Mouse (Mus musculus): ENCODE results near the gene Gm20509. TPM values are rescaled to one million over a fixed set of nuclear protein-coding genes. Genes with fewer than 3 reads are reported as not detected.

The Gm20509 gene
- polyA plus RNA-seq, 1 experiment = not detected

DNA sequence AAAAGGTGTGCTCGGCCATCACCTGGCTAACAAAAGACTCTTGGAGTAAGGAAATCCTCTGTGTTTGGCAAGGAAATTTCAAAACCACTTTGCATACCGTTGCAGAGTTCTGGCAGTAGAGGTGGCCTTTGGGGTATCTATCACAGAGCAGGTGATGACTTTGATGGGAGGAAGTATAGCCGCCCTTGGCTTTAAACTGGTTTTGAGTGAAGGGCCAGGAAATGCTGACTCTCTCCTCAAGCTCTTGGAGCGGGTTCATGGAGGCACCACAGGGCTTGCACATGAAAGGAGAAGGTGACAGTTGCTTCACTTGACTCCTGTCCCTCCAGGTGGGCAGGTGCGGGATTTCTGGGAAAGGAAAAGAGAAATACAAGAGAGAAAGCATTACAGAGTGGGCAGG, 14.7 kb upstream of the Gm20509 start:
- no peak for TF ChIP-seq POLR2A (IDR thresholded peaks at IDR 0.05; ENCODE audit: borderline replicate concordance, control insufficient read depth, low read depth, low read length)
- no peak for TF ChIP-seq CTCF (IDR thresholded peaks at IDR 0.05; ENCODE audit: control insufficient read depth, insufficient read depth, low read length)
- peaks cover 16% of the 10 kb centered on the region for H3K4me1 ChIP-seq (ENCODE audit: control insufficient read depth, insufficient read depth, low read length)
- peak overlapping the region; percentile 87 for H3K27ac ChIP-seq (ENCODE audit: control insufficient read depth, insufficient read depth, low read depth, low read length, poor library complexity)
- H3K4me3 ChIP-seq (replicated peaks; ENCODE audit: control insufficient read depth, low read depth, low read length) = no peak overlapping the region
- 25% methylated on average over 5 of the region's 5 CpGs for WGBS

DNA sequence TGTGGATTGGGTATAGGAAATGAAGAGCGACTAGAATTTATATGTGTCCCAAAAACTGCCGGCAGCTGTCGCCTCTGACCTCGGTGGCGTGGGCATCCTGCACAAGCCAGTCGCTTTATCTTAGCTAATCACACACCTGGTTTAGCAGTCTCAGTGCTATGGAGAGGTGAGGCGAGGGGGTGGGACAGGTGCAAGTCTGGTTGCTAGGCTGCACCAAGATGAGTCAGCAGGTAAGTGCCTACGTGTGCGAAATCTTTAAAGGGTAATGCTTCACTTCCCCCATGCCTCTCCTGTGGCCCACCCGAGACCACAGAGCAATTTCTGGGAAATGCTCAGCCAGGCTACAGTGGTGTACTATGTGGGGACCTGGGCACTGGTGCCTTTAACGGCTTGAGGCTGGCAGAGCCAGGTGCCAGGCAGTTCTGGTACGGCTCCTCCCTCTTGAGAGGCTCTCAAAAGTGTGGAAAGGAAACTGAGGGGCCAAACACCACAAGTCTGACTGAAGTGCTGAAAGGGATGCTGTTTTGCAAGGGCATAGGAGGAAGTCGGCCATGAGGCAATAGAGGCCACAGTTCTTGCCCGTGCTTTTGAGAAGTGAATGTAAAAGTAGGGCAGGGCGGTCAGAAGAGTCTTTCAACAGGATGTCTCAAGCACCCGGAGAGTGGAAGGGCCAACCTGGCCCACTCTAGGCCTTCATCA, 12.9 kb upstream of the Gm20509 start:
- Histone ChIP-seq H3K4me1 (ENCODE audit: control insufficient read depth, insufficient read depth, low read length) (peaks cover 11% of the 10 kb centered on the region), H3K27ac (ENCODE audit: control insufficient read depth, insufficient read depth, low read depth, low read length, poor library complexity) (peak overlapping the region; percentile 92), H3K4me3 (replicated peaks; ENCODE audit: control insufficient read depth, low read depth, low read length) (no peak overlapping the region)
- peak; percentile 22; the same call in 1 of the 2 replicates for TF ChIP-seq POLR2A (IDR thresholded peaks at IDR 0.05; ENCODE audit: borderline replicate concordance, control insufficient read depth, low read depth, low read length)
- no peak for TF ChIP-seq CTCF (IDR thresholded peaks at IDR 0.05; ENCODE audit: control insufficient read depth, insufficient read depth, low read length)
- WGBS = 10% methylated on average over 16 of the region's 16 CpGs

GRCm38 (mm10) chr9:73090121-73090520, 12.1 kb upstream of the Gm20509 start:
- Histone ChIP-seq H3K27ac (ENCODE audit: control insufficient read depth, insufficient read depth, low read depth, low read length, poor library complexity) (peak overlapping the region; percentile 92), H3K4me3 (replicated peaks; ENCODE audit: control insufficient read depth, low read depth, low read length) (no peak overlapping the region), H3K4me1 (ENCODE audit: control insufficient read depth, insufficient read depth, low read length) (peaks cover 6% of the 10 kb centered on the region; the same call in 1 of the 2 replicates)
- TF ChIP-seq CTCF (IDR thresholded peaks at IDR 0.05; ENCODE audit: control insufficient read depth, insufficient read depth, low read length) (no peak), POLR2A (IDR thresholded peaks at IDR 0.05; ENCODE audit: borderline replicate concordance, control insufficient read depth, low read depth, low read length) (no peak)
- WGBS = 67% methylated on average over 10 of the region's 10 CpGs

GRCm38 (mm10) chr9:73091747-73092146, 10.5 kb upstream of the Gm20509 start:
- no peak for TF ChIP-seq POLR2A (IDR thresholded peaks at IDR 0.05; ENCODE audit: borderline replicate concordance, control insufficient read depth, low read depth, low read length)
- TF ChIP-seq CTCF (IDR thresholded peaks at IDR 0.05; ENCODE audit: control insufficient read depth, insufficient read depth, low read length) = peak; percentile 39
- H3K4me1 ChIP-seq (ENCODE audit: control insufficient read depth, insufficient read depth, low read length) = peaks cover 4% of the 10 kb centered on the region; the same call in 1 of the 2 replicates
- 0% methylated on average over 1 of the region's 1 CpGs for WGBS
- H3K4me3 ChIP-seq (replicated peaks; ENCODE audit: control insufficient read depth, low read depth, low read length) = no peak overlapping the region
- H3K27ac ChIP-seq (ENCODE audit: control insufficient read depth, insufficient read depth, low read depth, low read length, poor library complexity) = no peak overlapping the region

DNA sequence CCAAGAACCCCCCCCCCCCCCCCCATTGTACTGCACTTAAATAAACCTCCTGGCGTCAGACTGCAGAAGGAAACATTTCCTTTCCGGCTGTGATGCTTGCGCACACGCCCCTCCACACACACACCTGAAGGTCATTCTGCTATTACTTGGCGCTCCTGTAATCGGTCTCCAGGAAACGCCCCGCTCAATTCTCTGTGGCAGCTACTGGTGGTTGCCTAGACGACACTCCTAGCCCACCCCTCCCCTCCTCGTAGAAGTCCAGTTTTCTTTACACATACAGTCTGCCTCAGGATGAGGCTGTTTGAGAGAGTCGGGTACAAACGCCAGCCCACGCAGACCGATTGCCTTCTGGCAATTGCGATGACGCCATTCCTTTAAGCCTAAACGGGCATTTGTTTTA, 7.7 kb upstream of the Gm20509 start:
- WGBS = 88% methylated on average over 17 of the region's 17 CpGs
- no peak for TF ChIP-seq CTCF (IDR thresholded peaks at IDR 0.05; ENCODE audit: control insufficient read depth, insufficient read depth, low read length)
- no peak for TF ChIP-seq POLR2A (IDR thresholded peaks at IDR 0.05; ENCODE audit: borderline replicate concordance, control insufficient read depth, low read depth, low read length)
- H3K27ac ChIP-seq (ENCODE audit: control insufficient read depth, insufficient read depth, low read depth, low read length, poor library complexity) = no peak overlapping the region
- no peak overlapping the region for H3K4me3 ChIP-seq (replicated peaks; ENCODE audit: control insufficient read depth, low read depth, low read length)
- peaks cover 1% of the 10 kb centered on the region; the same call in 1 of the 2 replicates for H3K4me1 ChIP-seq (ENCODE audit: control insufficient read depth, insufficient read depth, low read length)

DNA sequence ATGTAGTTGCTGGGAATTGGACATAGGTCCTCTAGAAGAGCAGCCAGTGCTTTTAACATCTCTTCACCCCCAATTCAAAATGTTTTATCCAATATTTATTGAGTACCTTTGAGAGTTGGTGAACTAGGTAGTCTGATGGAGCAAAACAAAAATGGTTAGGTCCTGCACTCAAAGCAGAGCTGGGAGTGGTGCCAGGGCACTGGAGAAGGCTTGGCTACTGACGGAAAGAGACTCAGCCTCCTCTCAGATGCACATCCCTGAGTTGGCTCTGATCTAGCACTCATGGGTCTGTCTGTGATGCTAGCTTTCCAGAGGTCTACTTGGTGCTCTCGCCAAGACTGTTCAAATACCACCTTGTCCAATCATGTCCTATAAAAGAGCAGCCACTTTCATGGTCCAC, 4.4 kb upstream of the Gm20509 start:
- 82% methylated on average over 2 of the region's 2 CpGs for WGBS
- no peak for TF ChIP-seq CTCF (IDR thresholded peaks at IDR 0.05; ENCODE audit: control insufficient read depth, insufficient read depth, low read length)
- TF ChIP-seq POLR2A (IDR thresholded peaks at IDR 0.05; ENCODE audit: borderline replicate concordance, control insufficient read depth, low read depth, low read length) = no peak
- H3K4me3 ChIP-seq (replicated peaks; ENCODE audit: control insufficient read depth, low read depth, low read length) = no peak overlapping the region
- H3K27ac ChIP-seq (ENCODE audit: control insufficient read depth, insufficient read depth, low read depth, low read length, poor library complexity) = no peak overlapping the region
- no peaks in the 10 kb centered on the region; the same call in 1 of the 2 replicates for H3K4me1 ChIP-seq (ENCODE audit: control insufficient read depth, insufficient read depth, low read length)

DNA sequence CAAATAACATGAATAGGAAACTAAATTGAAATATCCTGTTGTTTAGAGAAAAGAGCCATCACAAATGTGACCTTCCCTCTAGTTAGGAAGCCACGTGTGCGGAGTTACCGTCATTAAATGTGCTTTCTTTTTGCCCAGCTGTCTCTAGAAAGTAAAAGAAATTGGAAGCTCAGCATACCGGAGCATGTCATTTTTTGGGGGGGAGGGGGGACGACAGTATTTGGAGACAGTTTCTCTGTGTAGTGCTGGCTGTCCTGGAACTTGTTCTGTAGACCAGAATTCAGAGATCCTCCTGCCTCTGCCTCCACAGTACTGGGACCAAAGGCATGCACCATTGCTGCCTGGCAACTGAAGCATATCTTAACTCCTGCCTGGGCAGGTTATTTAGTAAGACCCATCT, 734 bp upstream of the Gm20509 start, which contains the start of gene Khdc3:
Gene Khdc3, plus strand, starts transcription at position 301 of the 400 bp plus-strand sequence.
- TF ChIP-seq POLR2A (IDR thresholded peaks at IDR 0.05; ENCODE audit: borderline replicate concordance, control insufficient read depth, low read depth, low read length) = no peak
- no peak for TF ChIP-seq CTCF (IDR thresholded peaks at IDR 0.05; ENCODE audit: control insufficient read depth, insufficient read depth, low read length)
- H3K4me1 ChIP-seq (ENCODE audit: control insufficient read depth, insufficient read depth, low read length) = no peaks in the 10 kb centered on the region; the same call in 1 of the 2 replicates
- WGBS = 87% methylated on average over 5 of the region's 5 CpGs
- H3K4me3 ChIP-seq (replicated peaks; ENCODE audit: control insufficient read depth, low read depth, low read length) = no peak within 1 kb of the TSS
- H3K27ac ChIP-seq (ENCODE audit: control insufficient read depth, insufficient read depth, low read depth, low read length, poor library complexity) = no peak within 1 kb of the TSS

DNA sequence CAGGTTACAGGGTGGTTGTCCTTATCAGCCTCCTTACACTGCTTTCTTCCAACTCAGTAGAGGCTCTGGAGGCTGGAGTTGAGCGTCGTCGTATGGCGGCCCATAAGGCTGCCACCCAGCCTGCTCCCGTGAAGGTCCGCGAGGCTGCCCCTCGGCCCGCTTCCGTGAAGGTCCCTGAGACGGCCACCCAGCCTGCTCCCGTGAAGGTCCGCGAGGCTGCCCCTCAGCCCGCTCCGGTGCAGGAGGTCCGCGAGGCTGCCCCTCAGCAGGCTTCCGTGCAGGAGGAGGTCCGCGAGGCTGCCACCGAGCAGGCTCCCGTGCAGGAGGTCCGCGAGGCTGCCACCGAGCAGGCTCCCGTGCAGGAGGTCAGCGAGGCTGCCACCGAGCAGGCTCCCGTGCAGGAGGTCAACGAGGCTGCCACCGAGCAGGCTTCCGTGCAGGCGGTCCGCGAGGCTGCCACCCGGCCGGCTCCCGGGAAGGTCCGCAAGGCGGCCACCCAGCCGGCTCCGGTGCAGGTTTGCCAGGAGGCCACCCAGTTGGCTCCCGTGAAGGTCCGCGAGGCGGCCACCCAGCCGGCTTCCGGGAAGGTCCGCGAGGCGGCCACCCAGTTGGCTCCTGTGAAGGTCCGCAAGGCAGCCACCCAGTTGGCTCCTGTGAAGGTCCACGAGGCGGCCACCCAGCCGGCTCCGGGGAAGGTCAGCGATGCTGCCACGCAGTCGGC, 1.0 kb downstream of the Gm20509 start:
- Histone ChIP-seq H3K4me3 (replicated peaks; ENCODE audit: control insufficient read depth, low read depth, low read length) (no peak overlapping the region), H3K4me1 (ENCODE audit: control insufficient read depth, insufficient read depth, low read length) (no peaks in the 10 kb centered on the region; the same call in 1 of the 2 replicates), H3K27ac (ENCODE audit: control insufficient read depth, insufficient read depth, low read depth, low read length, poor library complexity) (no peak overlapping the region)
- no peak for TF ChIP-seq POLR2A (IDR thresholded peaks at IDR 0.05; ENCODE audit: borderline replicate concordance, control insufficient read depth, low read depth, low read length)
- no peak for TF ChIP-seq CTCF (IDR thresholded peaks at IDR 0.05; ENCODE audit: control insufficient read depth, insufficient read depth, low read length)
- 15% methylated on average over 60 of the region's 60 CpGs for WGBS

All from bone marrow, adult 2 months (tissue).